In the genomic region with DNA sequence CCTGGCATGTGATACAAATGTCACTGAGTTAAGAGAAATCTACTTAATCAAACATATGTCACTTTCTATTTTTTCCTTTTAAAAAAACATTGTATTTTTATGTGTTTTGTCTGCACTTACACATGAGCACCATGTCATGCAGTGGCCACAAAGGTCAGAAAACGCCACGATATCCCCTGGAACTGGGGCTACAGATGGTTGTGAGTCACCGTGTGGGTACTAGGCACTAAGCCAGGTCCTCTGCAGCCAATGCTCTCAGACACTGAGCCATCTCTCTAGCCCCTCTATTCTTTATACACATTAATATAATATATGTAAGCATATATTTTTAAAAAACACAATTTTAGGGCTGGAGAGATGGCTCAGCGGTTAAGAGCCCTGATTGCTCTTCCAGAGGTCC, we compare ENCODE assay signal across 25 mouse cellular contexts. TPM values are rescaled to one million over a fixed set of nuclear protein-coding genes. Genes with fewer than 3 reads are reported as not detected.
DNase-seq lines count a peak whose midpoint lies in the region; ATAC-seq and TF ChIP-seq lines count a peak whose summit lies in the region.
"Had no signal": no experiment of that assay in that cellular context is flagged by ENCODE, and none has a peak within 500 bp of the region (broad histone marks: within the 10 kb centered on the region; RNA-seq: fewer than 3 reads in every experiment).

No protein-coding gene starts in this region.

- no peaks in the 10 kb centered on the region for H3K79me2 ChIP-seq in C2C12 (ENCODE audit: control insufficient read depth, insufficient read depth)

- no peaks in the 10 kb centered on the region for H3K27me3 ChIP-seq in C2C12 (ENCODE audit: control insufficient read depth, insufficient read depth, insufficient read length)
- H3K27me3 ChIP-seq in heart, embryonic 11.5 days (ENCODE audit: control insufficient read depth, insufficient read depth, low read length) = no peaks in the 10 kb centered on the region
- H3K27me3 ChIP-seq: embryonic facial prominence, embryonic 13.5 days; heart, embryonic 12.5 days; hindbrain, embryonic 13.5 days; limb, embryonic 12.5 days; liver, embryonic 13.5 days; lung, embryonic 15.5 days had no signal

- no peak overlapping the region for H3K4me2 ChIP-seq in heart, embryonic 11.5 days
- H3K4me2 ChIP-seq: embryonic facial prominence, embryonic 13.5 days; heart, embryonic 12.5 days; hindbrain, embryonic 13.5 days; limb, embryonic 12.5 days; liver, embryonic 13.5 days; lung, embryonic 15.5 days; midbrain, embryonic 11.5 days had no signal

- no peak overlapping the region for H3K4me3 ChIP-seq in C2C12 (ENCODE audit: insufficient read depth, poor library complexity, severe bottlenecking)
- H3K4me3 ChIP-seq in heart, embryonic 11.5 days (ENCODE audit: low read depth, low read length) = no peak overlapping the region
- H3K4me3 ChIP-seq: embryonic facial prominence, embryonic 13.5 days; heart, embryonic 12.5 days; hindbrain, embryonic 13.5 days; left cerebral cortex, adult 2 months; limb, embryonic 12.5 days; liver, embryonic 13.5 days; lung, embryonic 15.5 days had no signal

- no peak overlapping the region for H3ac ChIP-seq in C2C12 (ENCODE audit: control insufficient read depth, insufficient read length, low read depth)

- no peak for TF ChIP-seq CTCF in C2C12 (IDR thresholded peaks at IDR 0.05; ENCODE audit: control insufficient read depth, insufficient read depth, insufficient read length)

- H3K27ac ChIP-seq in heart, embryonic 11.5 days (ENCODE audit: low read depth, low read length) = no peak overlapping the region
- H3K27ac ChIP-seq: embryonic facial prominence, embryonic 13.5 days; hindbrain, embryonic 13.5 days; left cerebral cortex, adult 2 months; limb, embryonic 12.5 days; liver, embryonic 13.5 days; lung, embryonic 15.5 days; macrophage had no signal

- H3K79me3 ChIP-seq in C2C12 (ENCODE audit: low read depth) = no peaks in the 10 kb centered on the region

- H3K36me3 ChIP-seq in C2C12 (ENCODE audit: control insufficient read depth, insufficient read depth) = peaks cover 55% of the 10 kb centered on the region
- peaks cover 3% of the 10 kb centered on the region for H3K36me3 ChIP-seq in heart, embryonic 11.5 days (ENCODE audit: control insufficient read depth, insufficient read depth, low read length)

- H3K9me3 ChIP-seq in heart, embryonic 11.5 days (replicated peaks; ENCODE audit: control insufficient read depth, low read length) = no peaks in the 10 kb centered on the region
- H3K9me3 ChIP-seq: embryonic facial prominence, embryonic 13.5 days; heart, embryonic 12.5 days; hindbrain, embryonic 13.5 days; limb, embryonic 12.5 days; liver, embryonic 13.5 days; lung, embryonic 15.5 days had no signal

- H3K9ac ChIP-seq in heart, embryonic 11.5 days (ENCODE audit: low read depth, low read length) = no peak overlapping the region
- H3K9ac ChIP-seq: embryonic facial prominence, embryonic 13.5 days; heart, embryonic 12.5 days; hindbrain, embryonic 13.5 days; limb, embryonic 12.5 days; liver, embryonic 13.5 days; lung, embryonic 15.5 days had no signal

- no peak for ATAC-seq in cerebellum, adult (ENCODE audit: insufficient number of reproducible peaks, low FRiP score, low TSS enrichment)
- no peak for ATAC-seq in granulocyte monocyte progenitor cell, adult 5-6 weeks (replicated peaks; ENCODE audit: poor library complexity, severe bottlenecking)
- no peak for ATAC-seq in heart, embryonic 11.5 days (replicated peaks; ENCODE audit: insufficient number of reproducible peaks, low FRiP score, low TSS enrichment)
- ATAC-seq: CD4-positive, CD25-positive, alpha-beta regulatory T cell, adult 4 months; forebrain, embryonic 16.5 days had no signal

- WGBS in heart, embryonic 11.5 days (ENCODE audit: insufficient replicate concordance) = 93% methylated on average over 4 of the region's 4 CpGs

- DNase-seq in cerebellum, adult 11-12 months = peak; percentile 28
- peak; percentile 75 for DNase-seq in brain, adult 2 months (ENCODE audit: low read depth, low spot score)
- DNase-seq in cerebellum, postnatal 14 days = peak; percentile 53 to 69
- no peak for DNase-seq in frontal cortex, postnatal 36 days (ENCODE audit: low spot score in 2 of 2)
- DNase-seq: gastrocnemius, postnatal 36 days; heart, postnatal 14 days; kidney, adult 8-10 months; kidney, postnatal 14 days; liver, embryonic 13.5 days; retina, postnatal 1 day; thymus, postnatal 14 days had no signal

- no peaks in the 10 kb centered on the region for H3K4me1 ChIP-seq in heart, embryonic 11.5 days (ENCODE audit: control insufficient read depth, insufficient read depth, low read length)
- H3K4me1 ChIP-seq: embryonic facial prominence, embryonic 13.5 days; hindbrain, embryonic 13.5 days; limb, embryonic 12.5 days; liver, embryonic 13.5 days; lung, embryonic 15.5 days had no signal

TF ChIP-seq in C2C12, 6 proteins besides CTCF, POLR2A, EP300 and RAD21:
- TF ChIP-seq FOSL1 (IDR thresholded peaks at IDR 0.05; ENCODE audit: insufficient read depth, low read length, poor library complexity, severe bottlenecking) (peak; percentile 13), USF1 (IDR thresholded peaks at IDR 0.05; ENCODE audit: low read depth) (no peak)

RNA-seq across cellular contexts. Expression of gene Apaf1, which starts 32.9 kb away (rescaled TPM):
- polyA plus RNA-seq in C2C12 (2012; fragmentation: generic; extraction: Trizol) = 5.9 TPM
- 63.4 and 87.2 TPM in 2 replicates for total RNA-seq in granulocyte monocyte progenitor cell, adult 5-6 weeks (2014; fragmentation: Nextera tagmentation)
- total RNA-seq in granulocyte monocyte progenitor cell, adult 5-6 weeks (2017) = 29.6 and 36.4 TPM in 2 replicates
- 17.3 and 19.3 TPM in 2 replicates for polyA plus RNA-seq in heart, embryonic 11.5 days (2014; fragmentation: Nextera tagmentation; extraction: Ambion mirVana)

RNA-seq across cellular contexts. Expression of gene Ikbip, which starts 33.0 kb away (rescaled TPM):
- 12.3 TPM for polyA plus RNA-seq in C2C12 (2012; fragmentation: generic; extraction: Trizol)
- total RNA-seq in granulocyte monocyte progenitor cell, adult 5-6 weeks (2014; fragmentation: Nextera tagmentation) = 14.1 and 18.8 TPM in 2 replicates
- total RNA-seq in granulocyte monocyte progenitor cell, adult 5-6 weeks (2017) = 29.7 and 35.7 TPM in 2 replicates
- polyA plus RNA-seq in heart, embryonic 11.5 days (2014; fragmentation: Nextera tagmentation; extraction: Ambion mirVana) = 46.1 and 48.2 TPM in 2 replicates

Comparison
In these comparisons a context has a peak if more than half of its experiments do, and no peak if none do; other contexts are left out.
1. DNase-seq: peak in cerebellum, adult 11-12 months (single experiment), brain, adult 2 months (single experiment) and cerebellum, postnatal 14 days (2 of 2); none in frontal cortex, postnatal 36 days (0 of 2).